Mouse (Mus musculus) embryonic facial prominence, embryonic 12.5 days (tissue): Measurements from ENCODE around the gene Nanog. TPM values are rescaled to one million over a fixed set of nuclear protein-coding genes. Genes with fewer than 3 reads are reported as not detected.
"Not testable (repeated sequence)": the region's sequence is repeated elsewhere in the genome, so short reads cannot be mapped to it uniquely, and the experiment has no call there.

ENCODE experiments used
- ATAC-seq: fragments of 200-750 bp; cut with Nextera tagmentation; 2 replicates; pipeline ENCODE4 v1.8.0; 2017; ENCODE audit not compliant: insufficient number of reproducible peaks, insufficient read depth, low FRiP score, low TSS enrichment
- H3K27ac ChIP-seq: fragments of 300-500 bp; sonication (generic); 2 replicates; pipeline ENCODE4 v1.5.1; 2016; ENCODE audit warnings: mild to moderate bottlenecking
- H3K27me3 ChIP-seq: fragments of 300-500 bp; sonication (generic); 2 replicates; pipeline ENCODE4 v1.6.1; 2016; ENCODE audit warnings: mild to moderate bottlenecking, moderate library complexity
- H3K36me3 ChIP-seq: fragments of 300-500 bp; sonication (generic); 2 replicates; pipeline ENCODE4 v1.6.1; 2016; ENCODE audit warnings: mild to moderate bottlenecking
- H3K4me1 ChIP-seq: fragments of 300-500 bp; sonication (generic); 2 replicates; pipeline ENCODE4 v1.6.1; 2016
- H3K4me2 ChIP-seq: fragments of 300-500 bp; sonication (generic); replicated peaks from 2 replicates; pipeline ENCODE4 v1.6.1; 2016; ENCODE audit warnings: mild to moderate bottlenecking, moderate library complexity
- H3K4me3 ChIP-seq: fragments of 300-500 bp; sonication (generic); 2 replicates; pipeline ENCODE4 v1.5.1; 2016; ENCODE audit warnings: mild to moderate bottlenecking
- H3K9ac ChIP-seq: fragments of 300-500 bp; sonication (generic); 2 replicates; pipeline ENCODE4 v1.6.1; 2016; ENCODE audit warnings: mild to moderate bottlenecking, moderate library complexity
- H3K9me3 ChIP-seq: fragments of 300-500 bp; sonication (generic); 2 replicates; pipeline ENCODE4 v1.6.1; 2016; ENCODE audit warnings: mild to moderate bottlenecking, moderate library complexity
- WGBS: fragments of 180-500 bp; shearing (Covaris S2); methylation state at CpG from one replicate; pipeline ENCODE4 v1.1.7; 2016; 5-methylcytosine and 5-hydroxymethylcytosine counted together
- polyA plus RNA-seq: library from polyadenylated mRNA; unstranded; fragments of >200 nt; fragmentation: Nextera tagmentation; extraction: Ambion mirVana; gene quantifications from 2 replicates; pipeline ENCODE4 v1.2.1, GENCODE M21; 2016

Gene Nanog
- polyA plus RNA-seq, 1 experiment from 2014 or later: 0.33 TPM

- no peaks in the 10 kb centered on the region; the same call in 1 of the 2 replicates for H3K4me1 ChIP-seq
- H3K27ac ChIP-seq: 0 out of 2 replicates have a peak overlapping the region, but pooled peaks have one; percentile 81
- H3K9ac ChIP-seq: no peak overlapping the region
- no peak overlapping the region for H3K4me3 ChIP-seq
- H3K9me3 ChIP-seq: no peaks in the 10 kb centered on the region
- H3K27me3 ChIP-seq: peaks cover 26% of the 10 kb centered on the region
- no peaks in the 10 kb centered on the region for H3K36me3 ChIP-seq
- WGBS: 21% methylated on average over 1 of the region's 1 CpGs
- no peak overlapping the region for H3K4me2 ChIP-seq
- ATAC-seq: no peak
These were observed 3.6 kb upstream of the Nanog start for GRCm38 (mm10) chr6:122703706-122704105.

GRCm38 (mm10) chr6:122706337-122706840 lies 900 bp upstream of the Nanog start:
- WGBS: 67% methylated on average over 12 of the region's 12 CpGs
- Histone ChIP-seq H3K27me3 (peaks cover 26% of the 10 kb centered on the region), H3K9ac (no peak overlapping the region), H3K9me3 (no peaks in the 10 kb centered on the region), H3K4me1 (no peaks in the 10 kb centered on the region; the same call in 1 of the 2 replicates), H3K4me3 (no peak overlapping the region), H3K27ac (no peak overlapping the region), H3K4me2 (no peak overlapping the region), H3K36me3 (no peaks in the 10 kb centered on the region)
- ATAC-seq: no peak

- Histone ChIP-seq H3K27ac (no peak overlapping the region), H3K4me3 (no peak overlapping the region), H3K36me3 (no peaks in the 10 kb centered on the region), H3K4me1 (no peaks in the 10 kb centered on the region), H3K27me3 (peaks cover 26% of the 10 kb centered on the region), H3K9ac (no peak overlapping the region), H3K4me2 (no peak overlapping the region), H3K9me3 (no peaks in the 10 kb centered on the region)
- WGBS: 73% methylated on average over 4 of the region's 4 CpGs
- no peak for ATAC-seq
These were observed 1.5 kb downstream of the Nanog start for GRCm38 (mm10) chr6:122708826-122709225.

- WGBS: 87% methylated on average over 2 of the region's 2 CpGs
- no peak overlapping the region for H3K4me2 ChIP-seq
- H3K9me3 ChIP-seq: no peaks in the 10 kb centered on the region
- no peak overlapping the region for H3K4me3 ChIP-seq
- H3K36me3 ChIP-seq: no peaks in the 10 kb centered on the region
- 0 out of 2 replicates have a peak, but pooled peaks cover 5% of the 10 kb centered on the region for H3K4me1 ChIP-seq
- H3K27ac ChIP-seq: no peak overlapping the region
- H3K9ac ChIP-seq: no peak overlapping the region
- H3K27me3 ChIP-seq: peaks cover 19% of the 10 kb centered on the region
- no peak for ATAC-seq
These were observed 4.2 kb downstream of the Nanog start for GRCm38 (mm10) chr6:122711455-122711854.

GRCm38 (mm10) chr6:122713116-122713515 lies 5.8 kb downstream of the Nanog start:
- H3K36me3 ChIP-seq, H3K27ac ChIP-seq, H3K27me3 ChIP-seq, H3K4me3 ChIP-seq, H3K9ac ChIP-seq, H3K4me1 ChIP-seq, H3K9me3 ChIP-seq, H3K4me2 ChIP-seq, ATAC-seq: not testable (repeated sequence)
- WGBS: 92% methylated on average over 7 of the region's 7 CpGs

GRCm38 (mm10) chr6:122714707-122715365 lies 7.5 kb downstream of the Nanog start:
- Histone ChIP-seq H3K9ac (no peak overlapping the region), H3K27ac (no peak overlapping the region), H3K36me3 (no peaks in the 10 kb centered on the region), H3K27me3 (no peaks in the 10 kb centered on the region), H3K4me2 (no peak overlapping the region), H3K9me3 (no peaks in the 10 kb centered on the region), H3K4me1 (0 out of 2 replicates have a peak, but pooled peaks cover 5% of the 10 kb centered on the region), H3K4me3 (no peak overlapping the region)
- no peak for ATAC-seq
- WGBS: 54% methylated on average over 7 of the region's 7 CpGs

GRCm38 (mm10) chr6:122715886-122716285 lies 8.6 kb downstream of the Nanog start:
- no peaks in the 10 kb centered on the region for H3K27me3 ChIP-seq
- H3K36me3 ChIP-seq: no peaks in the 10 kb centered on the region
- 4% methylated on average over 4 of the region's 4 CpGs for WGBS
- H3K27ac ChIP-seq: no peak overlapping the region
- no peak overlapping the region for H3K4me3 ChIP-seq
- ATAC-seq: no peak
- H3K4me2 ChIP-seq: no peak overlapping the region
- H3K9me3 ChIP-seq: no peaks in the 10 kb centered on the region
- H3K4me1 ChIP-seq: 0 out of 2 replicates have a peak, but pooled peaks cover 5% of the 10 kb centered on the region
- H3K9ac ChIP-seq: no peak overlapping the region

GRCm38 (mm10) chr6:122718224-122718623 lies 10.9 kb downstream of the Nanog start:
- H3K4me2 ChIP-seq, H3K36me3 ChIP-seq, H3K9ac ChIP-seq, H3K27ac ChIP-seq, H3K27me3 ChIP-seq, H3K4me3 ChIP-seq, ATAC-seq, H3K4me1 ChIP-seq, H3K9me3 ChIP-seq: not testable (repeated sequence)
- 85% methylated on average over 1 of the region's 1 CpGs for WGBS

- H3K9ac ChIP-seq: no peak overlapping the region
- H3K36me3 ChIP-seq: no peaks in the 10 kb centered on the region
- H3K27ac ChIP-seq: no peak overlapping the region
- 0 out of 2 replicates have a peak, but pooled peaks cover 1% of the 10 kb centered on the region for H3K4me1 ChIP-seq
- no peak for ATAC-seq
- H3K9me3 ChIP-seq: no peaks in the 10 kb centered on the region
- no peaks in the 10 kb centered on the region for H3K27me3 ChIP-seq
- 30% methylated on average over 2 of the region's 2 CpGs for WGBS
- H3K4me2 ChIP-seq: no peak overlapping the region
- H3K4me3 ChIP-seq: no peak overlapping the region
These were observed 12.7 kb downstream of the Nanog start for GRCm38 (mm10) chr6:122719942-122720341.

- Histone ChIP-seq H3K9ac (no peak overlapping the region), H3K9me3 (no peaks in the 10 kb centered on the region), H3K36me3 (no peaks in the 10 kb centered on the region), H3K27ac (no peak overlapping the region), H3K4me2 (peak overlapping the region; percentile 28), H3K4me3 (no peak overlapping the region), H3K27me3 (peaks cover 31% of the 10 kb centered on the region), H3K4me1 (peaks cover 4% of the 10 kb centered on the region; the same call in 1 of the 2 replicates)
- 15% methylated on average over 8 of the region's 8 CpGs for whole genome bisulfite sequencing
- 0 out of 2 replicates have a peak, but pooled peaks have one; percentile 31 for ATAC-seq
These were observed 32.7 kb downstream of the Nanog start for GRCm38 (mm10) chr6:122739952-122740351.

- H3K4me2 ChIP-seq: peak overlapping the region; percentile 73
- H3K36me3 ChIP-seq: no peaks in the 10 kb centered on the region
- no peak overlapping the region for H3K27ac ChIP-seq
- peak overlapping the region; percentile 49 for H3K4me3 ChIP-seq
- peaks cover 4% of the 10 kb centered on the region; the same call in 1 of the 2 replicates for H3K4me1 ChIP-seq
- H3K27me3 ChIP-seq: peaks cover 36% of the 10 kb centered on the region
- H3K9me3 ChIP-seq: no peaks in the 10 kb centered on the region
- no peak for ATAC-seq
- 3% methylated on average over 25 of the region's 25 CpGs for WGBS
- peak overlapping the region; percentile 16 for H3K9ac ChIP-seq
These were observed 34.4 kb downstream of the Nanog start for GRCm38 (mm10) chr6:122741460-122742227.
